Mouse (Mus musculus) cerebellum, adult 2 months (tissue): Measurements from ENCODE around the gene Nxf1.

Experiments used
- CTCF ChIP-seq: fragments of 200-500 bp; IDR thresholded peaks from 2 replicates; pipeline ENCODE4 v1.5.1; 2011; ENCODE audit warnings: low read depth, mild to moderate bottlenecking, control low read depth, low read length, moderate library complexity, borderline replicate concordance; ENCODE audit not compliant: insufficient read depth
- POLR2A ChIP-seq: fragments of 200-500 bp; IDR thresholded peaks from 2 replicates; pipeline ENCODE4 v1.6.1; 2011; ENCODE audit warnings: low read length, control low read depth, borderline replicate concordance; ENCODE audit not compliant: insufficient read depth

DNA sequence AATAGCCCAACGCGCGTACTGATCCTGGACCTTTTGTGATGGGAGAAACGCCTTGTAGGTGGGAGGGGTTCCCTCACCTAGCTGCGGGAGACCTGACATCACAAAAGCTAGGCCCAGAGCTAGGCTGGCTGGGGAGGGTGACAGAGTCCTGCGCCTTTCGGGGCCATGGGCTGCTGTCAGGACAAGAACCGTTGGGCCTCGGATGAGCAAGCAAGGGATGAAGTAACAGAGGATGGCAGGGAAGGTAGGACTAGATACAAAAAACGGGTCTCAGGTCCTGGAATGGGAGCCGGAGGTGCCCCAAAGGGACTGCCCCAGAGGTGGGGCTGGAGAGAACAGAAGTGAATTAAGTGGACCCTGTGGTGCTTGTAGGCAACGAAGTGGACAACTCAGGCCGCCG, 16.3 kb upstream of the Nxf1 start, which contains the start of gene 1700092M07Rik:
- TF ChIP-seq CTCF (no peak), POLR2A (no peak)
